Mouse (Mus musculus) kidney, postnatal 25 days (tissue): ENCODE results near the gene Hist1h2ah.
"Not testable (repeated sequence)": the region's sequence is repeated elsewhere in the genome, so short reads cannot be mapped to it uniquely, and the experiment has no call there.

ENCODE experiments used
- DNase-seq, 2 experiments: peaks; one replicate each; pipeline ENCODE4 v3.0.0; 2021; ENCODE audit warnings: mixed read lengths in 2 of 2

Hist1h2ah gene

DNA sequence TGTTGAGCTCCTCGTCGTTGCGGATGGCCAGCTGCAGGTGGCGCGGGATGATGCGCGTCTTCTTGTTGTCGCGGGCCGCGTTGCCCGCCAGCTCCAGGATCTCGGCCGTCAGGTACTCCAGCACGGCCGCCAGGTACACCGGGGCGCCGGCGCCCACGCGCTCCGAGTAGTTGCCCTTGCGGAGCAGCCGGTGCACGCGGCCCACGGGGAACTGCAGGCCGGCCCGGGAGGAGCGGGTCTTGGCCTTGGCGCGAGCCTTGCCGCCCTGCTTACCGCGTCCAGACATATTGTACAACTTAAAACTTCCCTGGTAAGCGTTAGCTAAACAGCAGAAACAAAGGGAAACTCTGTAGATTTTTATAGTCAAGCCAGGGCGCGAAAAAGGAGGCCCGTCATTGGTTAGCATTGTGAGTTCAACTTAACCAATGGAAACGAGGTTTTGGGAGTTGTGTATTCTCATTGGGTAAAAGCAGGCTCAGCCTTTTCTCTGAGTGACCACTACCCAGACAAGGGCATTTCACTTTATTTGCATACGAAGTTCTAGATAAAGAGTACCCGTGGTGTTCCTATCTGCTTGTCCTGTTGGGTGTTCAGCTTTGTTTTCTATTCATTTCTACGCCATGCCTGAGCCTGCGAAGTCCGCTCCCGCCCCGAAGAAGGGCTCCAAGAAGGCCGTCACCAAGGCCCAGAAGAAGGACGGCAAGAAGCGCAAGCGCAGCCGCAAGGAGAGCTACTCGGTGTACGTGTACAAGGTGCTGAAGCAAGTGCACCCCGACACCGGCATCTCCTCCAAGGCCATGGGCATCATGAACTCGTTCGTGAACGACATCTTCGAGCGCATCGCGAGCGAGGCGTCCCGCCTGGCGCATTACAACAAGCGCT lies at the start of gene Hist1h2ah, which contains the start of gene Hist1h2bk:
Gene Hist1h2ah, minus strand, starts transcription at position 302 of the 882 bp plus-strand sequence.
Gene Hist1h2bk, plus strand, starts transcription at position 604 of the 882 bp plus-strand sequence.
- DNase-seq, result peak; percentile 81 to 83

DNA sequence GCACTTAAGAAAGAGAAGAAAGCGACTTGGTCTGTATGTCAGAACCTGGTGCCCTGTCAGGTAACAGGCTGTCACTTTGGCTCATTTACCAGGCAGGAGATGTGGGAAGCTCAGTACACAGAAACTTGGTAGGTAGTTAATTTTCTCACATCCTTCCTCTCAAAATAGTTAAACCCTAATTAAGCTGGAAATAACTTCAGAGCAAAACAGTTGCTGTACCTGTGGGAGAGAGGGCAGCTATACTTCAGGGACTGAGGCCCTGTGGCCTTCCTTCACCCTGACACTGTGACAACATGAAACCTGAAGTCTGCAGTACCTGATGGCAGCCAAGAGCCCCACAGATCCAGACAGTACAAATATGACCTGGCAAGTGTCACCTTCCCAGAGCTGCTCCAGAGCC lies 48.8 kb upstream of the Hist1h2ah start, which contains the start of gene Vmn1r188:
Gene Vmn1r188, plus strand, starts transcription at position 301 of the 400 bp plus-strand sequence.
- DNase-seq, result not testable (repeated sequence)

- DNase-seq, result no peak
These were observed 28.1 kb upstream of the Hist1h2ah start for GRCm38 (mm10) chr13:22063468-22063867.

DNA sequence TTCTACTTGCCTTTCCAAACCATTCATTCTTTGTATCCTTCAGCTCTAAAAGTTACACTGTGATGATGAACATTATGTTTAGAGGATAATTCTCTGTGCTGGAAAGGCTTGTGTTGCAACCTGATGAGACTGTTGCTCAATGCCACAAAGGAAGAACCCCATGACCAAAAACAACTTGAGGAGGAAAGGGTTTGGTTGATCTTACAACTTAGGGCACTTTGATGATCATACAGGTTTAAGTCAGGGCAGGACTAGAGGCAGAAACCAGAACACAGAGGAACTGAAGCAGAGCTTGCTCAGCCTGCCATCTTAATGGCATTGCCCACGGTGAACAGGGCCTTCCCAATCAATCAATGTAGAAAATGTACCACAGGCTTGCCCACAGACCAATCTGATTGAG lies 26.1 kb upstream of the Hist1h2ah start:
- no peak for DNase-seq

- no peak for DNase-seq
These were observed 18.4 kb upstream of the Hist1h2ah start for GRCm38 (mm10) chr13:22053754-22054153.

- DNase-seq, result no peak
These were observed 16.1 kb upstream of the Hist1h2ah start for GRCm38 (mm10) chr13:22051523-22051859.

GRCm38 (mm10) chr13:22050591-22051522 lies 15.5 kb upstream of the Hist1h2ah start:
- DNase-seq, result peak; percentile 92 to 94

DNA sequence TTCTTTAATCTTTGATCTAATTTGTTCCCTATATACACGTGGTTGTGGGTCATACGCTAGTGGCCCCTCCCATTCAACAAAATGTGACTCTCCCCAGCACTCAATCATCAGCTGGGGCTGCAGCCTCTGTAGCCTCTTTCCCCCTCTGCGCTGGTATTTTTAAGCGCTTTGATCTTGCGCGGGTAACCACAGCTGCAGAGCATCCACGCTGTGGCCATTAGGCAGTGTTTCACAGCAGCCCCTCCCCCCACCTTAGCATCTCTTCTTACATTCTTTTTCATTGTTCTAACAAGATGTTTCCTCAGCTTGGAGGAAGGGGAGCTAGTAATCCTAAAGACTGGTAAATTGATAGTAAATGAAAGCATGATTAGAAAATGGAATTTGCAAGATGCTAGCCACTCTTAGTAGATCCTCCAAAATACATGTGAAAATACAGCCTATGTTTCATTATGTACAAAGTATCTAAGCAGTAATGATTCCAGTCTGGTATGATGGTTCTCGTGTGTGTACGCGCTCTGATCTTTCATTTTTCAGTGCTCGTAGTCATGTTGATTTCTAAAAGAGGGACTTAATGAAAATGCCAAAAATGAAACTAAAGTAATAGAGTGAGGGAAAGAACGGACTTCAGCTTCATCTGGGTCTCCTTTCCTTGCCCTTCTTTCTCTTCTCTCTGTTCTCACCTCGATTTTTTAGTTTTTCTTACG lies 14.5 kb upstream of the Hist1h2ah start:
- DNase-seq, result peak in 1 of 2 experiments; percentile 37

DNA sequence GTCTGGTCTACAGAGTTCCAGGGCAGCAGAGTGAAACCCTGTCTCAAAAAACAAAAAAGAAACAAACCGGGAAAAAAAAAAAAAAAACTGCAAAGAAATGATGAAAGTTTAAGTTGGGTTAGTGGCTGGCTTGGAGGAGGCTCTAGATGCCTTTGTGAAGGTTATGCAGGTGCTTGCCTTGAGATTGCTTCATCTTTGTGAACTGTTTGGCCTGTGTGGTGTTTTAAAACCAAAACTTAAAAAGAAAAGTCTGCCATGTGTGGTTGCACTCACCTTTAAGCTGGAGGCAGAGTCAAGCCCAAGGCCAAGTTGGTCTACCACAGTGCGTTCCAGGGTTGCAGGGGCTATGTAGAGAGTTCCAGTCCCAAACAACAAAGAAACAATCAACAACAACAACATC lies 13.7 kb upstream of the Hist1h2ah start:
- no peak for DNase-seq

DNA sequence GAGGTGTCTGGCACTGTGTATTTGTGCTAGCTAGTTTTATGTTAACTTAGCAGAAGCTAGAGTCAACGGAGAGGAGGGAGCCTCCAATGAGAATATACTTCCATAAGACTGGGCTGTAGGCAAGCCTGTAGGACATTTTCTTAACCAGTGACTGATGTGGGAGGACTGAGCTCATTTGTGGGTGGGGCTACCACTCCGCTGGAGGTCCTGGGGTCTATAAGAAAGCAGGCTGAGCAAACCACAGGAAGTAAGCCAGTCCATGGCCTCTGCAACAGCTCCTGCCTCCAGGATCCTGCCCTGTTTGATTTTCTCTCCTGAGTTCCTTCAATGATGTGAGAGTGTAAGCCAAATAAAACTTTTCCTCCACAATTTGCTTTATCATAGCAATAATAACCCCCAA lies 9.9 kb upstream of the Hist1h2ah start:
- DNase-seq, result no peak

GRCm38 (mm10) chr13:22044432-22045155 lies 9.2 kb upstream of the Hist1h2ah start:
- no peak for DNase-seq

DNA sequence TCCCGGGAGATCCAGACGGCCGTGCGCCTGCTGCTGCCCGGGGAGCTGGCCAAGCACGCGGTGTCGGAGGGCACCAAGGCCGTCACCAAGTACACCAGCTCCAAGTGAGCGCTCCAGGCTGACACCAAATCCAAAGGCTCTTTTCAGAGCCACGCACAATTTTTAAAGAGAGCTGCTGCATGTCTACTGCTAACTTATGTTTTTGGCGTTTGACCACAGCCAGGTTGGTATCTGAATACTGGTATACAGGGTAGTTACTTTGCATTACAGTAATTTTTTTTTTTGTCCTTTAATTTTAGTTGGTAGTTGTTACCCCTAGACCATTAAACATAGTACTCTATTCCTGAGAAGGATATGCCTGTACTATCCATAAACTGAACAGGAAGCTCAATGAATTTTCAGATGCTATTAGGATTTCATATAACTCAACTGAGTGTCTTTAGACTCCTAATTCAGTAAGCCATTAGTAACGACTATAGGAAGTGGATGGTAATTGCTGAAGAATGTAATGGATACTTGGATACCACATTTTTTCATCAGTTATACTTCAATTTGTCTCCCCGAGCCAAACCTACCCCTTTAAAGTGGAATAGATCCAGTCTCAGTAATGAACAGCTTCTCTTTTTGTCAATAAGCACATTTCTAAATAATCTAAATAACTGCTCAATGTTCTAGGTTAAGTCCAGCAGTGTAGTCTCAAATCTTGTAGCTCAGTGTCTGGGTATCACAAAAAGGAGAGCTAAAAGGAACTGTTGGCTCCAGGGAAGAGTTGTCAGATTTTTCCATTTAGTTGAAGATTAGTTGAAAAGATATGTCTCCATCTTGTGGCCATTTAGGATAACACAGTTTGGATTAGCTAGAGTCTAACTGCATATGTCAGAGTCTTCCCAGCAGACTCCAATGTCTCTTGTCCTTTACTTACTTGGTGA lies 8.4 kb upstream of the Hist1h2ah start:
- no peak for DNase-seq

DNA sequence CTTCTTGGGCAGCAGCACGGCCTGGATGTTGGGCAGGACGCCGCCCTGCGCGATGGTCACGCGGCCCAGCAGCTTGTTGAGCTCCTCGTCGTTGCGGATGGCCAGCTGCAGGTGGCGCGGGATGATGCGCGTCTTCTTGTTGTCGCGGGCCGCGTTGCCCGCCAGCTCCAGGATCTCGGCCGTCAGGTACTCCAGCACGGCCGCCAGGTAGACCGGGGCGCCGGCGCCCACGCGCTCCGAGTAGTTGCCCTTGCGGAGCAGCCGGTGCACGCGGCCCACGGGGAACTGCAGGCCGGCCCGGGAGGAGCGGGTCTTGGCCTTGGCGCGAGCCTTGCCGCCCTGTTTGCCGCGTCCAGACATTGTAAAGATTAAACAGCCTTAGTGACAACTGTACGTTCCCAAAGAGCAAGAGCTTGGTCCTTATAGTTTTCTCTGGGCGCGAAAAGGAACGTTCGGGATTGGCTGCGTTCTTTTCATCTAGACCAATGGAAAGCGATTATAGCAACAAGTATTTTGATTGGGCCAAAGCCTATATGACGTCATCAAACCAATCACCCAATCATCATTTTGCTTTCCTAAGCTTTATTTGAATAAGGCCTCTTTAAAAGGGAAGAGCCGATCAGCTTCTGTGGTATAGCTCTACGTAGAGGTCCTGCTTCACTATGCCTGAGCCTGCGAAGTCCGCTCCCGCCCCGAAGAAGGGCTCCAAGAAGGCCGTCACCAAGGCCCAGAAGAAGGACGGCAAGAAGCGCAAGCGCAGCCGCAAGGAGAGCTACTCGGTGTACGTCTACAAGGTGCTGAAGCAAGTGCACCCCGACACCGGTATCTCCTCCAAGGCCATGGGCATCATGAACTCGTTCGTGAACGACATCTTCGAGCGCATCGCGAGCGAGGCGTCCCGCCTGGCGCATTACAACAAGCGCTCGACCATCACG lies 7.5 kb upstream of the Hist1h2ah start, which contains the start of the genes Hist1h2ag and Hist1h2bj:
Gene Hist1h2ag, minus strand, starts transcription at position 377 of the 935 bp plus-strand sequence.
Gene Hist1h2bj, plus strand, starts transcription at position 647 of the 935 bp plus-strand sequence.
- DNase-seq, result peak; percentile 89 to 91

- no peak for DNase-seq
These were observed 6.5 kb upstream of the Hist1h2ah start for GRCm38 (mm10) chr13:22041651-22042567.

- DNase-seq, result peak; percentile 95 to 96
These were observed 5.8 kb upstream of the Hist1h2ah start, which contains the start of gene Hist1h4i for GRCm38 (mm10) chr13:22041142-22041536. Gene Hist1h4i, minus strand, starts transcription at chr13:22041362.

- no peak for DNase-seq
These were observed 5.2 kb upstream of the Hist1h2ah start for GRCm38 (mm10) chr13:22040464-22041141.

GRCm38 (mm10) chr13:22039951-22040463 lies 4.6 kb upstream of the Hist1h2ah start:
- no peak for DNase-seq
